Mouse (Mus musculus) effector memory CD4-positive, alpha-beta T cell, adult 5 months (primary cell): Measurements from ENCODE around the gene Psma4. TPM values are rescaled to one million over a fixed set of nuclear protein-coding genes. Genes with fewer than 3 reads are reported as not detected.

Experiments
- polyA plus RNA-seq: library from polyadenylated mRNA; unstranded; fragments of 100-300 nt; shearing (Covaris generic); gene quantifications from one replicate; pipeline ENCODE4 v1.2.1, GENCODE M21; 2017

Gene Psma4
- polyA plus RNA-seq = 115 TPM

GRCm38 (mm10) chr9:54950575-54951321, at the start of gene Psma4, which contains the start of gene AY074887:
Psma4 (plus strand) TSS chr9:54950790.
AY074887 (minus strand) TSS chr9:54950998.

GRCm38 (mm10) chr9:54917010-54917677, 33.4 kb upstream of the Psma4 start, which contains the start of gene Hykk:
Hykk (plus strand) TSS chr9:54917283.

DNA sequence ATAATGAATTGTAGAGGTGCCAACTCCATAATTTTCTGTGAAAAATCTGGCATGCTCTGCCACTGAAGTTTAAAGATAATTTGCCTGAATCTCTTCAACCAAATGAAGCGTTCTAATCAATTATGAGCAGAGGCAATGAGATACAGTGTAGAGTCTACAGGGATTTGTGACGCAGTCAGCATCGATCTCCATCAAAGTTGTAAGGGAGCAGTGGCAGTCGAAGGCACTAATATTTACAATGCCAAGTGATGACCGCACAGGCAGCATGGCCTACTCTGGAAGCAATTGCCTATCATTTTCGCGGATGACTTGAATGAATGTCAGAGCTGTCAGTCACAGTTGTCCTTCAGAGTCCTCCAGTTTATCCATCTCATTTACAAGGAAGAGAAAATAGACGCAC, 30.1 kb downstream of the Psma4 start, which contains the start of gene Chrna5:
Gene Chrna5 (plus strand): TSS at position 207 of the 400 bp plus-strand sequence.

Other genes with a start within 250 kb of the Psma4 start
- gene Wdr61, start 216.3 kb upstream of the Psma4 start, polyA plus RNA-seq = 58.7 TPM
- not detected for gene Crabp1, start 186.0 kb upstream of the Psma4 start, polyA plus RNA-seq
- gene Ireb2, start 87.0 kb upstream of the Psma4 start, polyA plus RNA-seq = 15.2 TPM
- 0.34 TPM for gene Hykk, start 33.5 kb upstream of the Psma4 start, polyA plus RNA-seq
- 0.67 TPM for gene AY074887, start 208 bp downstream of the Psma4 start, polyA plus RNA-seq
- gene Chrna5, start 30.1 kb downstream of the Psma4 start, polyA plus RNA-seq = not detected
- 0.11 TPM for gene Chrna3, start 75.8 kb downstream of the Psma4 start, polyA plus RNA-seq
- gene Chrnb4, start 98.0 kb downstream of the Psma4 start, polyA plus RNA-seq = not detected
- gene Ube2q2, start 198.1 kb downstream of the Psma4 start, polyA plus RNA-seq = 54.3 TPM